Mouse (Mus musculus) heart, embryonic 10.5 days (tissue): Measurements from ENCODE around the gene Mapk8ip1. TPM values are rescaled to one million over a fixed set of nuclear protein-coding genes. Genes with fewer than 3 reads are reported as not detected.

Source experiments
- DNase-seq: peaks from one replicate; pipeline ENCODE4 v3.0.0-alpha.2; 2017; ENCODE audit warnings: low spot score
- H3K27ac ChIP-seq: fragments of 300-500 bp; sonication (generic); 2 replicates; pipeline ENCODE4 v1.5.1; 2016; ENCODE audit warnings: mild to moderate bottlenecking
- H3K27me3 ChIP-seq: fragments of 300-500 bp; sonication (generic); 2 replicates; pipeline ENCODE4 v1.6.1; 2016; ENCODE audit warnings: mild to moderate bottlenecking; ENCODE audit not compliant: poor library complexity, insufficient read depth, severe bottlenecking
- H3K36me3 ChIP-seq: fragments of 300-500 bp; sonication (generic); 2 replicates; pipeline ENCODE4 v1.6.1; 2016; ENCODE audit warnings: mild to moderate bottlenecking, moderate library complexity
- H3K4me1 ChIP-seq: fragments of 300-500 bp; sonication (generic); 2 replicates; pipeline ENCODE4 v1.6.1; 2016; ENCODE audit warnings: mild to moderate bottlenecking
- H3K4me3 ChIP-seq: fragments of 300-500 bp; sonication (generic); 2 replicates; pipeline ENCODE4 v1.5.1; 2016; ENCODE audit warnings: mild to moderate bottlenecking, moderate library complexity
- H3K9me3 ChIP-seq: fragments of 300-500 bp; sonication (generic); 2 replicates; pipeline ENCODE4 v1.6.1; 2016; ENCODE audit warnings: mild to moderate bottlenecking, moderate library complexity
- WGBS: fragments of 180-500 bp; shearing (Covaris S2); methylation state at CpG from one replicate; pipeline ENCODE4 v1.1.7; 2016; 5-methylcytosine and 5-hydroxymethylcytosine counted together
- microRNA-seq: library from miRNA; unstranded; fragments of <30 nt; microRNA quantifications from one replicate; pipeline ENCODE4, GENCODE M21; 2017
- polyA plus RNA-seq: library from polyadenylated mRNA; unstranded; fragments of >200 nt; fragmentation: Nextera tagmentation; extraction: Ambion mirVana; gene quantifications from 2 replicates; pipeline ENCODE4 v1.2.1, GENCODE M21; 2016

The Mapk8ip1 gene
- polyA plus RNA-seq, 1 experiment from 2014 or later, result 18.2 TPM

DNA sequence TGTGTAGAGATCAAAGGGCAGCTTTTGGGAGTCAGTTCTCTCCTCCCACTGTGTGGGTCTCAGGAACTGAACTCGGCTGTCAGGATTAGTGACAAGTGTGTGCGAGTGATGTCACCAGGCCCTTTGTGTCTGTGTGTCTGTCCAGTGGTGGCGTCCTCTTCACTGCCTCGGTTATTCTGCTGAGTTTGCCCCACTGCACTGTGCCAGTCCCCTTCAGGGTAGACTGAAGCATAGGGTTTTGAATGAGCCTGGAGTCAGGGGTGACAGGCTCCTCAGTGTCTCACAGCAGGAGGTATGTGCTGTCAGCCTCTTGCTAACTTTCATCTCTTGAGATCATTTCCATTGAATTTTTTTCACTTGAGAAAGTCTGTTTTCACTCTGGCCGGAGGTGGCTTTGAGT is 47.7 kb downstream of the Mapk8ip1 start:
- Histone ChIP-seq H3K4me1 (peaks cover 22% of the 10 kb centered on the region), H3K36me3 (peaks cover 69% of the 10 kb centered on the region), H3K4me3 (no peak overlapping the region), H3K9me3 (no peaks in the 10 kb centered on the region), H3K27ac (no peak overlapping the region), H3K27me3 (no peaks in the 10 kb centered on the region)
- 77% methylated on average over 5 of the region's 5 CpGs for WGBS
- no peak for DNase-seq

DNA sequence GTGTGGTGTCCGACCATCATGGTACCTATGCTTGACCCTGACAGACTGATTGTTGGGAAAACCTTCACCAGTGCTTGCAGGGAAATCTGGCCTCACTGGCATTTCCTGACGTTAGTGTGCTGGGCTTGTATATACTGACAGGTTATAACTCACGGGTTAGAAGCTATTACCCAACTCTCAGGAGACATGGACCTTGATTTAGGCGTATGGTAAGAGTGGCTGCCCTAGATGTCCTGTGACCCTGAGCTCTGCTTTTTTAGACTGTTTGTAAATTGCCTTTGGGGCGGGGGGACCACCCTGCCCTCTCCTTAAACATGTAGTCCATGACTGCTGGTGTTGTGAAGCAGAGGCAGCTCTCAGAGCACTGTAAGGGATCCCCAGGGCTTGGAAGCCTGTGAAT is 50.4 kb downstream of the Mapk8ip1 start:
- H3K9me3 ChIP-seq, result no peaks in the 10 kb centered on the region
- H3K4me1 ChIP-seq, result peaks cover 23% of the 10 kb centered on the region
- peaks cover 59% of the 10 kb centered on the region for H3K36me3 ChIP-seq
- no peak overlapping the region for H3K4me3 ChIP-seq
- H3K27ac ChIP-seq, result no peak overlapping the region
- H3K27me3 ChIP-seq, result no peaks in the 10 kb centered on the region
- no peak for DNase-seq
- WGBS, result 66% methylated on average over 5 of the region's 5 CpGs

DNA sequence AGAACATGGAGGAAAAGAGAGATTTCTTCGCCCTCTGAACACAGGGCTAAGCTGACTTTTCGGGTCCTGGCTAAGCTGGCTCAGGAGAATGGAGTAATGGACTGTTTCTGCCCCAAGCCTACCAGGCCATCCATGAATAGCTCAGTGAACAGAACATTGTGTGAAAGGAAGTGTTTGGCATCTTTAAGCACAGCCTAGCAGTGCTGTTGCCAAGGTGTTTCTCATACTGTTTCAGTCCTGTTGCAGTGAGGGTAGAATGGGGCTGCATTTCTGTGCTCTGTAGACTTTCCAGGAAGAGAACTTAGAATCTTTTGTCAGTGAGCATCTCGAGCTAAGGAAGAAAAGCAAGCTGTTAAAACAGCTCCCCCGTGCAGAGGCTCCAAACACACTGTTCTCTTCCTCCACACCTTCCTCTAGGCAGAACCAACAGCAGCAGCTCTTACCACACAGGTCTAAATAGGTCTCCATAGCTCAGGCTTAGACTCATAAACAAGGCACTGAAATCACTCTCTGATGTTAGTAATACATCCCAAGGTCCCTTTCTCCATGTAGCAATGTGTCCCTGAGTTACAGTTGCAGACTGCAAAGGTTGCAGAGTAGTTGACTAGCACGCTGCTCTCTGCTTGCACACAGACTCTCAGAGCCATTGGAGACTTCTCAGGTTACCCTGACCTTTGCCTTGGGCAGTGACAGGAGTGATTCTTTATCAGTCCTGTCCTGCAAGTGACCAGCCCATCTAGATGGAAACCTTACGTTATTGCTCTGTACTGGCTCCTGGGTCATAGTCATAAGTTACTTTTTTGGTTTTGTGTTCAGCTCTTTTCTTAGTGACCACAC is 51.3 kb downstream of the Mapk8ip1 start:
- Histone ChIP-seq H3K27ac (peak overlapping the region; percentile 30; the same call in 1 of the 2 replicates), H3K4me1 (peaks cover 23% of the 10 kb centered on the region), H3K36me3 (peaks cover 55% of the 10 kb centered on the region), H3K27me3 (no peaks in the 10 kb centered on the region), H3K9me3 (no peaks in the 10 kb centered on the region), H3K4me3 (no peak overlapping the region)
- peak; percentile 10 for DNase-seq
- WGBS, result 62% methylated on average over 6 of the region's 6 CpGs

DNA sequence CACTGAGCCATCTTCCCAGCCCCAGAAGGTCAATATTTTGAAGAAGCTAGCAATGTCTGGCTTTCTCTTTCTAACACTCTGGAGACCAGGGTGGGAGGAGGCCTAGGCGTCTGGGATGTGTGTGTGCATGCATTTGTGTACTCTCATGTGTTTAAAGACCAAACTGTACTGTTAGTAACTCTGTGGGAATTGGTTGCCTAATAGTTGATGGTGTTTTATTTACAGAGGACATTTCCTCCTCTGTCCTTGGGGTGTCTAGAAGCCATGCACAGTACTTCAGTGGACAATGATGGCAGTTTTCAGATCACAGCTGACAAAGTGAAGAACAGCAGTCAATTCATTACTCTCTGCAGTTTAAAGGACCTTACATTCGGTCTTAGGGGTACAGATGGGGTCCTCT is 53.9 kb downstream of the Mapk8ip1 start:
- no peaks in the 10 kb centered on the region for H3K27me3 ChIP-seq
- H3K9me3 ChIP-seq, result no peaks in the 10 kb centered on the region
- H3K4me3 ChIP-seq, result no peak overlapping the region
- 86% methylated on average over 2 of the region's 2 CpGs for WGBS
- peaks cover 21% of the 10 kb centered on the region for H3K4me1 ChIP-seq
- no peak for DNase-seq
- no peak overlapping the region for H3K27ac ChIP-seq
- H3K36me3 ChIP-seq, result peaks cover 55% of the 10 kb centered on the region

DNA sequence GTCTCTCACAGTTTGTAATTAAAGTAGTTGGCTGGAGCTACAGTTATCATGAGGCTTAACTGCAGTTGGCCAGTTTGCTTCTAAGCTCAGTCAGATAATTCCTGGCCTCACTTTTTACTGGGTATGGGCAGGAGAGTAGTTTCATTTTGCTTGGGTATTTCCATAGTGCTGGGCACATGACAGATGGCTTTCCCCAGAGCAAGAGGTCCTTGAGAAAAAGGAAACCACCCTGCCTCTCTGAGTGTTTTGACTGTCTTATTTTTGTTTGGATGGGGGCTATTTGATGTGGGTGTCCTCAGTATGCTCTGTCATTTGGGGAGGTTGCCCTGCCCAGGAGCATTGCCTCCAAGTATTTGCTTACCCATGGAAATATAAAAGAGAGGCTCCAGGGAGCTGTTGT is 58.6 kb downstream of the Mapk8ip1 start:
- DNase-seq, result no peak
- Histone ChIP-seq H3K4me3 (no peak overlapping the region), H3K36me3 (peaks cover 37% of the 10 kb centered on the region), H3K9me3 (no peaks in the 10 kb centered on the region), H3K4me1 (peaks cover 3% of the 10 kb centered on the region; the same call in 1 of the 2 replicates), H3K27me3 (no peaks in the 10 kb centered on the region), H3K27ac (no peak overlapping the region)

Small RNA genes within 50 kb of the gene (microRNA-seq; reads per million reads assigned to microRNA genes)
- not detected for gene Mir7000

Other genes with a start within 250 kb of the Mapk8ip1 start
- 19.0 and 19.2 TPM in 2 replicates for gene Pex16, start 26.6 kb downstream of the Mapk8ip1 start, polyA plus RNA-seq
- 1.6 and 7.0 TPM in 2 replicates for gene Large2, start 26.4 kb downstream of the Mapk8ip1 start, polyA plus RNA-seq
- 0.89 and 2.7 TPM in 2 replicates for gene 1700029I15Rik, start 18.7 kb downstream of the Mapk8ip1 start, polyA plus RNA-seq
- gene Cry2, start 32.8 kb upstream of the Mapk8ip1 start, polyA plus RNA-seq, result 21.0 and 23.3 TPM in 2 replicates
- gene Slc35c1, start 59.3 kb upstream of the Mapk8ip1 start, polyA plus RNA-seq, result 14.1 and 14.9 TPM in 2 replicates
- gene Chst1, start 198.4 kb upstream of the Mapk8ip1 start, polyA plus RNA-seq, result 0.84 and 2.0 TPM in 2 replicates